8 mouse cellular contexts compared by ENCODE assay signal in genomic region chr5:125409348-125410090, GRCm38 (mm10). TPM values are rescaled to one million over a fixed set of nuclear protein-coding genes. Genes with fewer than 3 reads are reported as not detected.
DNase-seq lines count a peak whose midpoint lies in the region; ATAC-seq and TF ChIP-seq lines count a peak whose summit lies in the region.

No protein-coding gene starts in this region.

- peak overlapping the region; percentile 51 for H3K4me3 ChIP-seq in heart, embryonic 11.5 days (ENCODE audit: low read depth, low read length)
- H3K4me3 ChIP-seq in ES-Bruce4 (ENCODE audit: low read depth, low read length), result peak overlapping the region; percentile 61
- peak overlapping the region; percentile 57 for H3K4me3 ChIP-seq in embryonic facial prominence, embryonic 10.5 days
- peak overlapping the region; percentile 35 for H3K4me3 ChIP-seq in hindbrain, embryonic 15.5 days
- H3K4me3 ChIP-seq in liver, embryonic 14.5 days (ENCODE audit: insufficient read depth in 1 of 2, low read depth in 2 of 2, low read length in 2 of 2), result peak overlapping the region; percentile 53 to 79

- H3K36me3 ChIP-seq in heart, embryonic 11.5 days (ENCODE audit: control insufficient read depth, insufficient read depth, low read length), result peaks cover 4% of the 10 kb centered on the region; the same call in 1 of the 2 replicates
- peaks cover under 1% of the 10 kb centered on the region for H3K36me3 ChIP-seq in ES-Bruce4 (ENCODE audit: control insufficient read depth, insufficient read depth, low read length, poor library complexity, severe bottlenecking)
- peaks cover 21% of the 10 kb centered on the region for H3K36me3 ChIP-seq in embryonic facial prominence, embryonic 10.5 days (replicated peaks)
- H3K36me3 ChIP-seq in hindbrain, embryonic 15.5 days, result peaks cover 12% of the 10 kb centered on the region
- peaks cover under 1% of the 10 kb centered on the region for H3K36me3 ChIP-seq in liver, embryonic 14.5 days (replicated peaks; ENCODE audit: control insufficient read depth, insufficient read depth, low read depth)

- no peak for TF ChIP-seq CTCF in ES-Bruce4 (IDR thresholded peaks at IDR 0.05; ENCODE audit: low read depth, low read length)
- no peak for TF ChIP-seq CTCF in liver, embryonic 14.5 days (IDR thresholded peaks at IDR 0.05; ENCODE audit: low read depth)

- no peak for DNase-seq in heart, adult 9 months (ENCODE audit: low spot score in 2 of 2)
- DNase-seq in embryonic facial prominence, embryonic 10.5 days (ENCODE audit: low spot score), result peak; percentile 76
- DNase-seq in liver, embryonic 14.5 days (ENCODE audit: low read depth in 3 of 3, low spot score in 3 of 3), result peak in 1 of 3 experiments; percentile 64
- peak; percentile 78 for DNase-seq in retina, postnatal 1 day
- no peak for DNase-seq in cerebellum, adult 18-20 months

- peak overlapping the region; percentile 64; the same call in 1 of the 2 replicates for H3K27ac ChIP-seq in heart, embryonic 11.5 days (ENCODE audit: low read depth, low read length)
- H3K27ac ChIP-seq in ES-Bruce4 (ENCODE audit: insufficient read depth, low read length), result peak overlapping the region; percentile 46; the same call in 1 of the 2 replicates
- peak overlapping the region; percentile 73 for H3K27ac ChIP-seq in embryonic facial prominence, embryonic 10.5 days (replicated peaks)
- peak overlapping the region; percentile 74 for H3K27ac ChIP-seq in hindbrain, embryonic 15.5 days (replicated peaks)
- no peak overlapping the region for H3K27ac ChIP-seq in liver, embryonic 14.5 days

- peak overlapping the region; percentile 69 for H3K9ac ChIP-seq in heart, embryonic 11.5 days (ENCODE audit: low read depth, low read length)
- peak overlapping the region; percentile 46 for H3K9ac ChIP-seq in ES-Bruce4 (ENCODE audit: low read depth, poor library complexity, severe bottlenecking)
- no peak overlapping the region for H3K9ac ChIP-seq in hindbrain, embryonic 15.5 days
- H3K9ac ChIP-seq in liver, embryonic 14.5 days (replicated peaks), result peak overlapping the region; percentile 14

- no peaks in the 10 kb centered on the region for H3K27me3 ChIP-seq in heart, embryonic 11.5 days (ENCODE audit: control insufficient read depth, insufficient read depth, low read length)
- no peaks in the 10 kb centered on the region for H3K27me3 ChIP-seq in ES-Bruce4 (ENCODE audit: control insufficient read depth, insufficient read depth, low read length, poor library complexity, severe bottlenecking)
- H3K27me3 ChIP-seq in embryonic facial prominence, embryonic 10.5 days (replicated peaks; ENCODE audit: low read depth, poor library complexity, severe bottlenecking), result no peaks in the 10 kb centered on the region
- no peaks in the 10 kb centered on the region for H3K27me3 ChIP-seq in hindbrain, embryonic 15.5 days
- no peaks in the 10 kb centered on the region for H3K27me3 ChIP-seq in liver, embryonic 14.5 days (ENCODE audit: control insufficient read depth, insufficient read depth, low read length)

- no peak for TF ChIP-seq EP300 in ES-Bruce4 (IDR thresholded peaks at IDR 0.05; ENCODE audit: insufficient read depth, low read depth, low read length)
- TF ChIP-seq EP300 in liver, embryonic 14.5 days (IDR thresholded peaks at IDR 0.05; ENCODE audit: low read depth), result no peak

- H3K4me1 ChIP-seq in heart, embryonic 11.5 days (ENCODE audit: control insufficient read depth, insufficient read depth, low read length), result peaks cover 13% of the 10 kb centered on the region
- no peaks in the 10 kb centered on the region for H3K4me1 ChIP-seq in ES-Bruce4 (ENCODE audit: control insufficient read depth, insufficient read depth, low read length)
- peaks cover 31% of the 10 kb centered on the region for H3K4me1 ChIP-seq in embryonic facial prominence, embryonic 10.5 days
- peaks cover 17% of the 10 kb centered on the region for H3K4me1 ChIP-seq in hindbrain, embryonic 15.5 days (replicated peaks)
- peaks cover 12 to 31% of the 10 kb centered on the region in 2 experiments for H3K4me1 ChIP-seq in liver, embryonic 14.5 days (replicated peaks; ENCODE audit: control insufficient read depth in 2 of 2, insufficient read depth in 2 of 2, low read length in 1 of 2)

- WGBS in heart, embryonic 11.5 days (ENCODE audit: insufficient replicate concordance), result 7% methylated on average over 20 of the region's 20 CpGs
- WGBS in embryonic facial prominence, embryonic 10.5 days, result 7% methylated on average over 20 of the region's 20 CpGs
- WGBS in hindbrain, embryonic 15.5 days, result 12% methylated on average over 20 of the region's 20 CpGs
- WGBS in liver, embryonic 14.5 days (ENCODE audit: insufficient replicate concordance), result 16% methylated on average over 20 of the region's 20 CpGs

- no peak for TF ChIP-seq POLR2A in ES-Bruce4 (IDR thresholded peaks at IDR 0.05; ENCODE audit: insufficient read depth, low read length)

- ATAC-seq in heart, embryonic 11.5 days (replicated peaks; ENCODE audit: insufficient number of reproducible peaks, low FRiP score, low TSS enrichment), result peak; percentile 43; the same call in 1 of the 2 replicates
- ATAC-seq in hindbrain, embryonic 15.5 days (ENCODE audit: low FRiP score, low read depth), result no peak
- ATAC-seq in liver, embryonic 14.5 days (ENCODE audit: insufficient read depth), result peak; percentile 51

- H3K9me3 ChIP-seq in heart, embryonic 11.5 days (replicated peaks; ENCODE audit: control insufficient read depth, low read length), result no peaks in the 10 kb centered on the region
- H3K9me3 ChIP-seq in ES-Bruce4 (replicated peaks; ENCODE audit: control insufficient read depth, insufficient read depth, low read length, poor library complexity, severe bottlenecking), result no peaks in the 10 kb centered on the region
- no peaks in the 10 kb centered on the region for H3K9me3 ChIP-seq in embryonic facial prominence, embryonic 10.5 days
- H3K9me3 ChIP-seq in hindbrain, embryonic 15.5 days, result no peaks in the 10 kb centered on the region
- no peaks in the 10 kb centered on the region for H3K9me3 ChIP-seq in liver, embryonic 14.5 days (ENCODE audit: control insufficient read depth, low read length)

- H3K4me2 ChIP-seq in heart, embryonic 11.5 days, result peak overlapping the region; percentile 69
- H3K4me2 ChIP-seq in hindbrain, embryonic 15.5 days, result peak overlapping the region; percentile 50
- H3K4me2 ChIP-seq in liver, embryonic 14.5 days (ENCODE audit: low read depth), result peak overlapping the region; percentile 72

RNA-seq across cellular contexts. Expression of gene Ubc, which starts 19.5 kb away (rescaled TPM):
- polyA plus RNA-seq in heart, embryonic 11.5 days (2014; fragmentation: Nextera tagmentation; extraction: Ambion mirVana), result 833 and 922 TPM in 2 replicates
- 329 and 334 TPM in 2 replicates for polyA plus RNA-seq in ES-Bruce4 (2011; ENCODE audit: insufficient read depth, insufficient read length, low read depth, missing spikeins)
- polyA plus RNA-seq in embryonic facial prominence, embryonic 10.5 days (2016; fragmentation: Nextera tagmentation; extraction: Ambion mirVana), result 957 and 988 TPM in 2 replicates
- polyA plus RNA-seq in hindbrain, embryonic 15.5 days (2015; fragmentation: Nextera tagmentation; extraction: Ambion mirVana), result 1,393 and 1,417 TPM in 2 replicates
- 155 and 221 TPM in 2 replicates for polyA plus RNA-seq in liver, embryonic 14.5 days (2012; rRNA removed)
- polyA plus RNA-seq in liver, embryonic 14.5 days (2014; fragmentation: Nextera tagmentation; extraction: Ambion mirVana), result 313 and 374 TPM in 2 replicates

RNA-seq across cellular contexts. Expression of gene Gm10382, which starts 20.4 kb away (rescaled TPM):
- polyA plus RNA-seq in heart, embryonic 11.5 days (2014; fragmentation: Nextera tagmentation; extraction: Ambion mirVana), result 0.42 TPM in 1 of 2 replicates, not detected in the other
- not detected in 2 replicates for polyA plus RNA-seq in ES-Bruce4 (2011; ENCODE audit: insufficient read depth, insufficient read length, low read depth, missing spikeins)
- polyA plus RNA-seq in embryonic facial prominence, embryonic 10.5 days (2016; fragmentation: Nextera tagmentation; extraction: Ambion mirVana), result 0.53 and 0.60 TPM in 2 replicates
- polyA plus RNA-seq in hindbrain, embryonic 15.5 days (2015; fragmentation: Nextera tagmentation; extraction: Ambion mirVana), result 0.56 and 0.65 TPM in 2 replicates
- polyA plus RNA-seq in liver, embryonic 14.5 days (2012; rRNA removed), result 0.05 and 0.10 TPM in 2 replicates
- polyA plus RNA-seq in liver, embryonic 14.5 days (2014; fragmentation: Nextera tagmentation; extraction: Ambion mirVana), result not detected in 2 replicates

RNA-seq across cellular contexts. Expression of gene Dhx37, which starts 24.4 kb away (rescaled TPM):
- polyA plus RNA-seq in heart, embryonic 11.5 days (2014; fragmentation: Nextera tagmentation; extraction: Ambion mirVana), result 9.9 and 10.6 TPM in 2 replicates
- polyA plus RNA-seq in ES-Bruce4 (2011; ENCODE audit: insufficient read depth, insufficient read length, low read depth, missing spikeins), result 35.2 and 42.3 TPM in 2 replicates
- polyA plus RNA-seq in embryonic facial prominence, embryonic 10.5 days (2016; fragmentation: Nextera tagmentation; extraction: Ambion mirVana), result 24.1 and 24.2 TPM in 2 replicates
- 10.9 and 11.6 TPM in 2 replicates for polyA plus RNA-seq in hindbrain, embryonic 15.5 days (2015; fragmentation: Nextera tagmentation; extraction: Ambion mirVana)
- 5.5 and 8.1 TPM in 2 replicates for polyA plus RNA-seq in liver, embryonic 14.5 days (2012; rRNA removed)
- polyA plus RNA-seq in liver, embryonic 14.5 days (2014; fragmentation: Nextera tagmentation; extraction: Ambion mirVana), result 2.0 and 2.2 TPM in 2 replicates

RNA-seq across cellular contexts. Expression of gene Bri3bp, which starts 31.8 kb away (rescaled TPM):
- 30.8 and 32.7 TPM in 2 replicates for polyA plus RNA-seq in heart, embryonic 11.5 days (2014; fragmentation: Nextera tagmentation; extraction: Ambion mirVana)
- polyA plus RNA-seq in ES-Bruce4 (2011; ENCODE audit: insufficient read depth, insufficient read length, low read depth, missing spikeins), result 43.8 and 45.8 TPM in 2 replicates
- 50.9 and 52.2 TPM in 2 replicates for polyA plus RNA-seq in embryonic facial prominence, embryonic 10.5 days (2016; fragmentation: Nextera tagmentation; extraction: Ambion mirVana)
- polyA plus RNA-seq in hindbrain, embryonic 15.5 days (2015; fragmentation: Nextera tagmentation; extraction: Ambion mirVana), result 39.4 and 42.8 TPM in 2 replicates
- polyA plus RNA-seq in liver, embryonic 14.5 days (2012; rRNA removed), result 3.7 and 4.9 TPM in 2 replicates
- polyA plus RNA-seq in liver, embryonic 14.5 days (2014; fragmentation: Nextera tagmentation; extraction: Ambion mirVana), result 16.4 and 21.1 TPM in 2 replicates

Comparison
In these comparisons a context has a peak if more than half of its experiments do, and no peak if none do; other contexts are left out.
1. DNase-seq: peak in embryonic facial prominence, embryonic 10.5 days (single experiment) and retina, postnatal 1 day (single experiment); none in heart, adult 9 months (0 of 2) and cerebellum, adult 18-20 months (0 of 2).
2. Peak in every context shown above with its lines, with median percentiles within 50 percentile points of each other: H3K4me2 ChIP-seq and H3K4me3 ChIP-seq.